Mouse (Mus musculus) adrenal gland, postnatal 4 days (tissue): ENCODE measurements around the gene Fam168b. TPM values are rescaled to one million over a fixed set of nuclear protein-coding genes. Genes with fewer than 3 reads are reported as not detected.

Source experiments
- DNase-seq, 2 experiments: peaks; one replicate each; pipeline ENCODE4 v3.0.0; 2021 to 2022; ENCODE audit warnings: low spot score in 2 of 2, mixed read lengths in 2 of 2
- total RNA-seq, 2 experiments: library from RNA; stranded (reverse); gene quantifications; 2 replicates each; pipeline ENCODE4 v1.2.3; 2021

Gene Fam168b
- total RNA-seq, 2 experiments from 2014 or later, result 164 to 170 TPM

GRCm38 (mm10) chr1:34819225-34819910 is 23.5 kb downstream of the Fam168b start:
- no peak for DNase-seq

GRCm38 (mm10) chr1:34815843-34816242 is 27.0 kb downstream of the Fam168b start:
- no peak for DNase-seq

GRCm38 (mm10) chr1:34812407-34813247 is 30.2 kb downstream of the Fam168b start:
- DNase-seq, result no peak

GRCm38 (mm10) chr1:34811581-34811980 is 31.3 kb downstream of the Fam168b start:
- no peak for DNase-seq

GRCm38 (mm10) chr1:34811035-34811434 is 31.8 kb downstream of the Fam168b start:
- no peak for DNase-seq

GRCm38 (mm10) chr1:34810293-34810692 is 32.6 kb downstream of the Fam168b start:
- no peak for DNase-seq

GRCm38 (mm10) chr1:34808445-34808844 is 34.4 kb downstream of the Fam168b start:
- DNase-seq, result no peak

GRCm38 (mm10) chr1:34805931-34806520 is 36.8 kb downstream of the Fam168b start:
- DNase-seq, result no peak

- no peak for DNase-seq
Measured at GRCm38 (mm10) chr1:34804863-34805262, 38.0 kb downstream of the Fam168b start.

- no peak for DNase-seq
Measured at GRCm38 (mm10) chr1:34802290-34802642, 40.6 kb downstream of the Fam168b start.

- DNase-seq, result peak; percentile 46 to 53
Measured at GRCm38 (mm10) chr1:34801616-34802289, 41.1 kb downstream of the Fam168b start.

GRCm38 (mm10) chr1:34799140-34799539 is 43.7 kb downstream of the Fam168b start:
- DNase-seq, result no peak

- DNase-seq, result no peak
Measured at GRCm38 (mm10) chr1:34793304-34794300, 49.3 kb downstream of the Fam168b start.

- DNase-seq, result no peak
Measured at GRCm38 (mm10) chr1:34783538-34784161, 59.2 kb downstream of the Fam168b start.

- no peak for DNase-seq
Measured at GRCm38 (mm10) chr1:34775870-34776269, 67.0 kb downstream of the Fam168b start.

GRCm38 (mm10) chr1:34768875-34769274 is 74.0 kb downstream of the Fam168b start:
- DNase-seq, result no peak

GRCm38 (mm10) chr1:34767851-34768250 is 75.0 kb downstream of the Fam168b start:
- no peak for DNase-seq

- no peak for DNase-seq
Measured at GRCm38 (mm10) chr1:34766899-34767298, 76.0 kb downstream of the Fam168b start.
